In genomic region chr12:54665526-54665925, GRCm38 (mm10) we compare ENCODE assay signal across 27 mouse cellular contexts.
"Had no signal": no experiment of that assay in that cellular context is flagged by ENCODE, and none has a peak within 500 bp of the region (broad histone marks: within the 10 kb centered on the region; RNA-seq: fewer than 3 reads in every experiment).

No protein-coding gene starts in this region.

- H3K36me3 ChIP-seq: embryonic facial prominence, embryonic 12.5 days; forebrain, embryonic 15.5 days had no signal

- H3K4me3 ChIP-seq: embryonic facial prominence, embryonic 10.5 days; embryonic facial prominence, embryonic 12.5 days; embryonic facial prominence, embryonic 13.5 days; embryonic facial prominence, embryonic 15.5 days; erythroblast, embryonic 14.5 days; forebrain, embryonic 10.5 days; forebrain, embryonic 12.5 days; forebrain, embryonic 13.5 days; forebrain, embryonic 15.5 days; gastrocnemius, adult 2 months had no signal

- H3K27me3 ChIP-seq: embryonic facial prominence, embryonic 12.5 days; embryonic facial prominence, embryonic 13.5 days; embryonic facial prominence, embryonic 15.5 days; forebrain, embryonic 12.5 days; forebrain, embryonic 13.5 days; forebrain, embryonic 15.5 days had no signal

- H3K9me3 ChIP-seq: embryonic facial prominence, embryonic 10.5 days; embryonic facial prominence, embryonic 12.5 days; embryonic facial prominence, embryonic 13.5 days; embryonic facial prominence, embryonic 15.5 days; forebrain, embryonic 10.5 days; forebrain, embryonic 12.5 days; forebrain, embryonic 13.5 days; forebrain, embryonic 15.5 days had no signal

- H3K27ac ChIP-seq: embryonic facial prominence, embryonic 10.5 days; embryonic facial prominence, embryonic 12.5 days; embryonic facial prominence, embryonic 13.5 days; embryonic facial prominence, embryonic 15.5 days; forebrain, embryonic 10.5 days; forebrain, embryonic 12.5 days; forebrain, embryonic 13.5 days; forebrain, embryonic 15.5 days; gastrocnemius, adult 2 months had no signal

- H3K4me1 ChIP-seq: embryonic facial prominence, embryonic 10.5 days; embryonic facial prominence, embryonic 12.5 days; embryonic facial prominence, embryonic 13.5 days; embryonic facial prominence, embryonic 15.5 days; forebrain, embryonic 10.5 days; forebrain, embryonic 12.5 days; forebrain, embryonic 13.5 days; forebrain, embryonic 15.5 days had no signal

- DNase-seq: cerebellum, adult 18-20 months; cerebellum, adult 2 months; cerebellum, adult 8-10 months; cerebellum, adult 9-10 months; cerebellum, adult 9-11 months; cerebellum, postnatal 10 days; cerebellum, postnatal 14 days; cerebellum, postnatal 25 days; cerebellum, postnatal 36 days; embryo, embryonic 11 days; forebrain, postnatal 0 days; gastrocnemius, adult 2 months; gastrocnemius, postnatal 10 days; gastrocnemius, postnatal 14 days; gastrocnemius, postnatal 25 days; gastrocnemius, postnatal 36 days had no signal

- H3K4me2 ChIP-seq: embryonic facial prominence, embryonic 12.5 days; embryonic facial prominence, embryonic 13.5 days; embryonic facial prominence, embryonic 15.5 days; forebrain, embryonic 12.5 days; forebrain, embryonic 13.5 days; forebrain, embryonic 15.5 days had no signal

- H3K9ac ChIP-seq: embryonic facial prominence, embryonic 12.5 days; embryonic facial prominence, embryonic 13.5 days; embryonic facial prominence, embryonic 15.5 days; forebrain, embryonic 12.5 days; forebrain, embryonic 13.5 days; forebrain, embryonic 15.5 days; forebrain, postnatal 0 days had no signal

- ATAC-seq: forebrain, embryonic 13.5 days; forebrain, embryonic 14.5 days; forebrain, embryonic 15.5 days; forebrain, embryonic 16.5 days; forebrain, postnatal 0 days had no signal
